Mouse (Mus musculus) heart, embryonic 16.5 days (tissue): Measurements from ENCODE around the gene Plb1. TPM values are rescaled to one million over a fixed set of nuclear protein-coding genes. Genes with fewer than 3 reads are reported as not detected.
A peak's percentile ranks its signal among the peaks of the same experiment; 100 is the strongest.

ENCODE experiments used
- ATAC-seq: fragments of 200-750 bp; cut with Nextera tagmentation; replicated peaks from 2 replicates; pipeline ENCODE4 v1.8.0; 2017; ENCODE audit warnings: moderate number of reproducible peaks; ENCODE audit not compliant: insufficient read depth, low FRiP score; ENCODE audit errors: extremely low read depth
- H3K27ac ChIP-seq: fragments of 300-500 bp; sonication (generic); 2 replicates; pipeline ENCODE4 v1.5.1; 2014; ENCODE audit warnings: mild to moderate bottlenecking, low read length, control low read depth, moderate library complexity
- H3K27me3 ChIP-seq: fragments of 300-500 bp; sonication (generic); 2 replicates; pipeline ENCODE4 v1.6.1; 2014; ENCODE audit warnings: low read length, mixed read lengths; ENCODE audit not compliant: control insufficient read depth, insufficient read depth
- H3K36me3 ChIP-seq: fragments of 300-500 bp; sonication (generic); 2 replicates; pipeline ENCODE4 v1.6.1; 2014; ENCODE audit not compliant: control insufficient read depth, insufficient read depth
- H3K4me1 ChIP-seq: fragments of 300-500 bp; sonication (generic); 2 replicates; pipeline ENCODE4 v1.6.1; 2014; ENCODE audit warnings: low read length, mixed read lengths; ENCODE audit not compliant: control insufficient read depth, insufficient read depth
- H3K4me2 ChIP-seq: fragments of 300-500 bp; sonication (generic); 2 replicates; pipeline ENCODE4 v1.6.1; 2014; ENCODE audit warnings: low read depth, mild to moderate bottlenecking, control low read depth, low read length
- H3K4me3 ChIP-seq: fragments of 300-500 bp; sonication (generic); 2 replicates; pipeline ENCODE4 v1.5.1; 2014; ENCODE audit warnings: mild to moderate bottlenecking, control low read depth, low read length
- H3K9ac ChIP-seq: fragments of 300-500 bp; sonication (generic); 2 replicates; pipeline ENCODE4 v1.6.1; 2014; ENCODE audit warnings: low read length, control low read depth
- H3K9me3 ChIP-seq: fragments of 300-500 bp; sonication (generic); replicated peaks from 2 replicates; pipeline ENCODE4 v1.6.1; 2016; ENCODE audit warnings: low read length; ENCODE audit not compliant: control insufficient read depth
- WGBS: fragments of 180-500 bp; shearing (Covaris S2); extraction: QIAGEN DNeasy Blood & Tissue Kit; methylation state at CpG from one replicate; pipeline ENCODE4 v1.1.7; 2014; 5-methylcytosine and 5-hydroxymethylcytosine counted together
- polyA plus RNA-seq: library from polyadenylated mRNA; unstranded; fragments of >200 nt; fragmentation: Nextera tagmentation; extraction: Ambion mirVana; gene quantifications from 2 replicates; pipeline ENCODE4 v1.2.1, GENCODE M21; 2015

Gene Plb1
- polyA plus RNA-seq, 1 experiment from 2014 or later: 2.5 TPM

DNA sequence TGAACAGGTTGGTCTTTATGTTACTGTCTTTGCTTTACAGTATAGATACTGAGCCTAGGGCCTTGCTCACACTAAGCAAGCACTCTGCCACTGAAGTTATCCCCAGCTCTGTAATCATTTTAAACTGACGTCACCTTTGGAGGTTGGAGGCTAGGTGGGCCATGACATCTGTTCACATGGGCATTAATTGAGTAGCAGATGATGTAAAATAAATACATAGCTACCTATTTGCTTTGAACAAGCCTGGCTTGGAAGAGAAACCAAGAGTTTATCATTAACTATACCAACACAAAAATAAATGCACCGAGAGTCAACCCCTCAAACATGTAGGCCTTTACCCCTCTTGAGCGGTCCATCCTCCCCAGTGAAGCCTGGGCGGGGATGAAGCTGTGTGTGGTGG, 76.1 kb downstream of the Plb1 start:
- Histone ChIP-seq H3K4me2 (no peak overlapping the region), H3K36me3 (no peaks in the 10 kb centered on the region), H3K27ac (no peak overlapping the region), H3K27me3 (no peaks in the 10 kb centered on the region), H3K9me3 (no peaks in the 10 kb centered on the region), H3K4me1 (no peaks in the 10 kb centered on the region), H3K4me3 (no peak overlapping the region), H3K9ac (no peak overlapping the region)
- WGBS: 89% methylated on average over 4 of the region's 4 CpGs
- ATAC-seq: no peak

DNA sequence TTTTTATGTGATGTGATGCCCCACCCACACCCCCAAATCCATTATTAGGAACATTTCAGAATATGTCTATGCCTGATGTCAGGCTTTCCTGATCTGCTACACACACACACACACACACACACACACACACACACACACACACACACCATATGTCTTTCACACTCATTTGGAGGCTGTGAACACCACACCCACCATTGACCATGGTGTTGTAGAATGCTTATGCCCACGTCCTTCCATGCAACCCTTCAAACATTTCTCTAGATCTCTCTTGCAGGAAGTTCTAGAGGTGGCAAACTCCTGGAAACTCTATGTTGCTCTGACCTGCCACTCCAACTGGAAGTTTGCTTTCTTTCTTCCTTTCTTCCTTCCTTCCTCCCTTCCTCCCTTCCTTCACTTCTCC, 77.2 kb downstream of the Plb1 start:
- WGBS: 71% methylated on average over 1 of the region's 1 CpGs
- Histone ChIP-seq H3K4me2 (no peak overlapping the region), H3K36me3 (no peaks in the 10 kb centered on the region), H3K4me3 (no peak overlapping the region), H3K4me1 (peaks cover 2% of the 10 kb centered on the region), H3K9ac (no peak overlapping the region), H3K9me3 (no peaks in the 10 kb centered on the region), H3K27me3 (no peaks in the 10 kb centered on the region), H3K27ac (no peak overlapping the region)
- no peak for ATAC-seq

DNA sequence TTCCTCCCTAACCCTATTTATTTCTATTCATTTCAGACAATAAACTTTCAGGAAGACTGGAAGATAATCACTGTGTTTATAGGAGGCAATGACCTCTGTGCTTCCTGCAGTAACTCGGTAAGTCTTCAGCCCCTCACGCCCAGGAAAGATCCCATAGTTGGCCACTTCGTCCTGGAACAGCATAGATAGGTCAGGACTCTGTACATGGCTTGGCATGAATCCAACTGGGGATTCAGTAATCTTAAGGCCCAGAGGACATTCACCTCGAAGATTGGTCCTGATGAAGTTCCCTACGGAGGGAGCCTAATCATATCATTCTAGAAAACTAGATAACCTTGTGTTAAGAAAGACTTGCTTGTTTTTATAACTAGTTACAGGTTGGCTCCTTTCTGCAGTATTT, 78.3 kb downstream of the Plb1 start:
- Histone ChIP-seq H3K4me2 (no peak overlapping the region), H3K36me3 (no peaks in the 10 kb centered on the region), H3K4me3 (no peak overlapping the region), H3K27me3 (no peaks in the 10 kb centered on the region), H3K9me3 (no peaks in the 10 kb centered on the region), H3K4me1 (peaks cover 7% of the 10 kb centered on the region), H3K27ac (no peak overlapping the region), H3K9ac (no peak overlapping the region)
- 47% methylated on average over 5 of the region's 5 CpGs for WGBS
- no peak for ATAC-seq

DNA sequence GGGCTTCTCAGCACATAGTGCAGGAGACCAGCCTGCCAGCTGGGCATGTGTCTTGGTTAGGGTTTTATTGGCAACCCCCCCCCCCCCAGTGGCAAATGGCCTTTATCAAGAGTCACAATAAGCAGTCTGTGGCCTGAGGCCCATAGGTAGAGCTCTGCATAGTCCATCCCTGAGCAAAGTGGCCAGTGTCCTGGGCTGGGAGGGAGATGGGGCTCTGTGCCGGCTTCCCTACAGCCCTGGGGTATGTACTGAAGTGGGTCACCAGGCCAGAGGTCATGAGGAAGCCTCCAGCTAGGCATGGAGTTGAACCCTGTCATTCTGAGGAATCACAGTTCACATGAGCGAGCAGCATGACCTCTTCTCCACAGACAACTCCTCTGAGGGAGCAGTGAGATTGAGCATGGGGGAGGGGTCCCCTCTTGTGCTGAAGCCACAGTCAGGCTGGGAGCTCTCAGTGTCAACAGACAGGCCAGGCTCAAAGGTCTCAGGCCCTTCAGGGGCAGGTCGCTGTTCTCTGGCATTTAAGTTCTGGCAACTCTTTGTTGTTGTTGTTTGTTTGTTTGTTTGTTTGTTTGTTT, 79.2 kb downstream of the Plb1 start:
- Histone ChIP-seq H3K27me3 (no peaks in the 10 kb centered on the region), H3K9me3 (no peaks in the 10 kb centered on the region), H3K4me3 (no peak overlapping the region), H3K4me2 (no peak overlapping the region), H3K27ac (no peak overlapping the region), H3K36me3 (no peaks in the 10 kb centered on the region), H3K9ac (no peak overlapping the region), H3K4me1 (peaks cover 7% of the 10 kb centered on the region)
- ATAC-seq: no peak
- 58% methylated on average over 3 of the region's 3 CpGs for WGBS

DNA sequence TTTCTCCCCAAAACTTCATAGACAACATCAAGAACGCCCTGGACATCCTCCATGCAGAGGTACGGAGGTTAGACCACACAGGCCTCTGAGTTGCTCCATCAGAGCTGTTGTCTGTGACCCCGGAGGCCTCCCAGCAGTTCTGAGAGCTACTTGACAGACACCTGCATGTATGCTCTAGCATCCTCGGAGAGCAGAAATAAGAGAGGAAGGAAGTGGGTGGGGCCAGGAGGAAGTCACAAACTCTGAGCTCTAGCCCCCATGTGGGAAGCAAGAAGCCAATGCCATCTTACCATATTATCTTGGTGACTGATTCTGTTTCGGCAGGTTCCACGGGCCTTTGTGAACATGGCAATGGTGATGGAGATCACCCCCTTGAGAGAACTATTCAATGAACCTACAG, 81.2 kb downstream of the Plb1 start:
- Histone ChIP-seq H3K27ac (no peak overlapping the region), H3K4me3 (no peak overlapping the region), H3K9me3 (no peaks in the 10 kb centered on the region), H3K4me1 (peaks cover 7% of the 10 kb centered on the region), H3K4me2 (no peak overlapping the region), H3K27me3 (no peaks in the 10 kb centered on the region), H3K36me3 (no peaks in the 10 kb centered on the region), H3K9ac (no peak overlapping the region)
- no peak for ATAC-seq
- WGBS: 71% methylated on average over 6 of the region's 6 CpGs

DNA sequence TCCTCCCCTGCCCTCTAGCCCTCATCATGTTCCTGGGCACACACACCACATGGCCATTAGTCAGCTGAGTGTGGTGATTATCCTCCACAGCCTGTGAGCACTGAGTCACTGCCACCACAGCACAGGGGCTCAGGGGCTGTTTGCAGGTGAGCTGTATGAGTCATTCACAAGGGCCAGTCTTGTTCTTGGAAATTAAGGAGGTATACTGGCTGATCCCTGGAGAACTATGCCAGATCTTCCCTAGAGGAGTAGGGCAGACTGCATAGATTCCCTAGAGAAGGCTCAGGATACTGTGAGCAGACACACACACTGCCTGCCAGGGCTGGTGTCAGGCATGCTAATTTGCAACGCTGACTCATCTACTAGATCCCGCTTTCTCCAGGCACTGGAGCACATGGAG, 82.2 kb downstream of the Plb1 start:
- Histone ChIP-seq H3K9me3 (no peaks in the 10 kb centered on the region), H3K27ac (no peak overlapping the region), H3K4me3 (no peak overlapping the region), H3K27me3 (no peaks in the 10 kb centered on the region), H3K4me2 (no peak overlapping the region), H3K36me3 (no peaks in the 10 kb centered on the region), H3K9ac (no peak overlapping the region), H3K4me1 (peaks cover 7% of the 10 kb centered on the region)
- no peak for ATAC-seq
- WGBS: 26% methylated on average over 2 of the region's 2 CpGs

DNA sequence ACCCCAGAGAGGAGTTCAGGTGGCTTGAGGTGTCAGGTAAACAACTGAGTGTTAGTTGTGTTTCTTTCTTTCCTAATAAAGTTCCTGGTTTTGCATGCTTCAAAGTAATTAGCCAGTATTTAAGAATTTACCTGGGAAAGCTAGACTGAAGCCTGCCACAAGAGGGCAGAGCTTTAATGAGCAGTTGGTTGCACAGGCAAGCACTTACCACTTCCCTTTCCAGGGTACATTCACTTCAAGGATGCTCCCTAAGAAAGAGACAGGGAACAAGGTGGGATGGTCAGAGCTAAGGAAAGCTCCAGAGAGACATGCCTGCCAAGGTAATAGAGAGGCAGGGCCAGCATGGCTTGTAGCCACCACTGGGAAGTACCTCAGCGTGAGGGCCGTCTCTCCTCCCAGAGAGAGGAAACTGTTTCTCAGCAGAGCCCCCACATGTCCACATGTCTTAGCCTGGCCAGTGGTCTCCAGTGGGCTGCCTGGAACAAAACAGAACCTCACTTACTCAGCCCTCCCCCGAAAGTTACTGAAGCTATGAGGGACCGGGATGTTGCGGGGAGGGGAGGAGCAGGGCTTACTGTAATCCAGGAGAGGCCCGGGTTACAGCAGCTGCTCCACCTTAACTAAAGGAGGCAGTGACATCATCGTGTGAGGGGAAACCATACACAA, 89.8 kb downstream of the Plb1 start:
- H3K27me3 ChIP-seq: no peaks in the 10 kb centered on the region
- 37% methylated on average over 7 of the region's 7 CpGs for WGBS
- H3K9me3 ChIP-seq: no peaks in the 10 kb centered on the region
- peak overlapping the region; percentile 10 for H3K4me2 ChIP-seq
- no peak overlapping the region for H3K9ac ChIP-seq
- ATAC-seq: peak; percentile 60
- H3K27ac ChIP-seq: no peak overlapping the region
- H3K4me1 ChIP-seq: no peaks in the 10 kb centered on the region
- H3K36me3 ChIP-seq: no peaks in the 10 kb centered on the region
- no peak overlapping the region for H3K4me3 ChIP-seq

DNA sequence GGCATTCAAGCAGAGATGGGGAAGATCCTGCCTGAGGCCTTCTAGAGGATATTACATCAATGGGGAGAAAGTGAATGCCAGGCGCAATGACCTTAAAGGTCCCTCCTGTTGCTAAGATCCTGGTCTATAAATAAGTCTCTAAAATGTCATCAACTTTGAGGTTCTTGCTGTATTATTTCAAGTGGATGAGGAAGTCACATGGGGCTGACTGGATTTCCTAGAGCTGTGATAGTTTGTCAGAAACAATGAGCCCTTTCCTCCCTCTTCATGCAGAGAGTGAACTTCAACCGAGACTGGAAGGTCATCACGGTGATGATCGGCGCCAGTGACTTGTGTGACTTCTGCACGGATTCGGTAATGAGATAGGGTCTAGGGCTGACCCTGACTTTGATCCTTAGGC, 95.6 kb downstream of the Plb1 start:
- Histone ChIP-seq H3K4me3 (no peak overlapping the region), H3K36me3 (no peaks in the 10 kb centered on the region), H3K4me2 (no peak overlapping the region), H3K4me1 (no peaks in the 10 kb centered on the region), H3K9me3 (no peaks in the 10 kb centered on the region), H3K27me3 (no peaks in the 10 kb centered on the region), H3K9ac (no peak overlapping the region), H3K27ac (no peak overlapping the region)
- ATAC-seq: no peak
- WGBS: 67% methylated on average over 7 of the region's 7 CpGs

DNA sequence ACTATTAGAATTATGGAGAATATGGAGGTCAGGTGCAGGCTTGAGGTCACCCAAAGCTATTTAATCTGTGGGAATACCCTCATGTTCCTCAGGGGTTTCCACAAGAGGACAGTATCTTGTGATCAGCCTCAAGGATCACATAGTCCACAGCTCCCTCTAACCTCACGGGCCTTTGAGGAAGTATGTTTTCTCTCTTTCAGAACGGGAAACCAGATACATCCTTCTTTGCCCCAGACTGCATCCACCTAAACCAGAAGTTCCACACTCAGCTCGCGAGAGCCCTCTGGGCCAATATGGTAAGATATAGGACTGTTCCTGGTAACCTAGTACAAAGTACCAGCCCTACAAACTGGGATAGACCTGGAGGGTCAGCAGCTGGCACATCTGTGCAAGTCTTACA, 100.1 kb downstream of the Plb1 start:
- no peak overlapping the region for H3K9ac ChIP-seq
- no peaks in the 10 kb centered on the region for H3K27me3 ChIP-seq
- no peaks in the 10 kb centered on the region for H3K36me3 ChIP-seq
- whole genome bisulfite sequencing: 81% methylated on average over 4 of the region's 4 CpGs
- ATAC-seq: no peak
- peaks cover 31% of the 10 kb centered on the region for H3K4me1 ChIP-seq
- no peak overlapping the region for H3K27ac ChIP-seq
- H3K9me3 ChIP-seq: no peaks in the 10 kb centered on the region
- H3K4me2 ChIP-seq: no peak overlapping the region
- H3K4me3 ChIP-seq: no peak overlapping the region
